Mouse (Mus musculus) limb, embryonic 11.5 days (tissue): ENCODE results near the gene Zfp652. TPM values are rescaled to one million over a fixed set of nuclear protein-coding genes. Genes with fewer than 3 reads are reported as not detected.

Experiments
- ATAC-seq: fragments of 200-750 bp; cut with Nextera tagmentation; 2 replicates; pipeline ENCODE4 v1.8.0; 2017; ENCODE audit warnings: low read depth; ENCODE audit not compliant: insufficient number of reproducible peaks, low FRiP score, low TSS enrichment
- DNase-seq: peaks from one replicate; pipeline ENCODE4 v3.0.0-alpha.2; 2015; ENCODE audit warnings: low spot score
- H3K27ac ChIP-seq: fragments of 300-500 bp; sonication (generic); replicated peaks from 2 replicates; pipeline ENCODE4 v1.5.1; 2014; ENCODE audit warnings: low read depth, mild to moderate bottlenecking, low read length
- H3K27me3 ChIP-seq: fragments of 300-500 bp; sonication (generic); 2 replicates; pipeline ENCODE4 v1.6.1; 2014; ENCODE audit warnings: mild to moderate bottlenecking, low read length, mixed read lengths; ENCODE audit not compliant: control insufficient read depth, insufficient read depth
- H3K36me3 ChIP-seq: fragments of 300-500 bp; sonication (generic); 2 replicates; pipeline ENCODE4 v1.6.1; 2014; ENCODE audit warnings: mild to moderate bottlenecking, low read length, moderate library complexity, mixed read lengths; ENCODE audit not compliant: control insufficient read depth, insufficient read depth
- H3K4me1 ChIP-seq: fragments of 300-500 bp; sonication (generic); 2 replicates; pipeline ENCODE4 v1.6.1; 2014; ENCODE audit warnings: low read length, mixed read lengths; ENCODE audit not compliant: control insufficient read depth, insufficient read depth
- H3K4me2 ChIP-seq: fragments of 300-500 bp; sonication (generic); 2 replicates; pipeline ENCODE4 v1.6.1; 2014; ENCODE audit warnings: low read depth, mild to moderate bottlenecking, moderate library complexity; ENCODE audit not compliant: severe bottlenecking
- H3K4me3 ChIP-seq: fragments of 300-500 bp; sonication (generic); 2 replicates; pipeline ENCODE4 v1.5.1; 2014; ENCODE audit warnings: low read depth, low read length
- H3K9ac ChIP-seq: fragments of 300-500 bp; sonication (generic); 2 replicates; pipeline ENCODE4 v1.6.1; 2014; ENCODE audit warnings: mild to moderate bottlenecking, low read length
- H3K9me3 ChIP-seq: fragments of 300-500 bp; sonication (generic); 2 replicates; pipeline ENCODE4 v1.6.1; 2016; ENCODE audit warnings: low read length; ENCODE audit not compliant: control insufficient read depth
- WGBS: fragments of 180-500 bp; shearing (Covaris S2); extraction: QIAGEN DNeasy Blood & Tissue Kit; methylation state at CpG from one replicate; pipeline ENCODE4 v1.1.7; 2014; 5-methylcytosine and 5-hydroxymethylcytosine counted together
- polyA plus RNA-seq: library from polyadenylated mRNA; unstranded; fragments of >200 nt; fragmentation: Nextera tagmentation; extraction: Ambion mirVana; gene quantifications from 2 replicates; pipeline ENCODE4 v1.2.1, GENCODE M21; 2014

Gene Zfp652
- polyA plus RNA-seq, 1 experiment from 2014 or later = 11.7 TPM

DNA sequence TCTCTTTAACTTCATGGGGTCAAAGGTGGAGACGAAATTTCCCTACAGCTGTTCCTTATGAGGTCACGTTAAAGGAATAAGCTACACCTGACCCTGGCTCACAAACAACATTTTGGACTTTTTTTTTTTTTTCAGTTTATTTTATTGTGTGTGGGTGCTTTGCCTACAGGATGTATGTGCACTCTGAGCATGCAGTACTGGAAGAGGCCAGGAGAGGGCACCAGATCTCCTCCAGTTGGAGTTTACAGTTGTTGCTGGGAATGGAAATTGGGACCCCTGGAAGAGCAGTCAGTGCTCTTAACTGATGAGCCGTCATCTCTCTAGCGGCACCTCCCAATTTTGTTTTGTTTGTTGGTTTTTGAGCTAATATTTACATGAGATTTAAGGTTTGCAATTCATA is 73.2 kb downstream of the Zfp652 start:
- DNase-seq = peak; percentile 39
- WGBS = 90% methylated on average over 4 of the region's 4 CpGs

DNA sequence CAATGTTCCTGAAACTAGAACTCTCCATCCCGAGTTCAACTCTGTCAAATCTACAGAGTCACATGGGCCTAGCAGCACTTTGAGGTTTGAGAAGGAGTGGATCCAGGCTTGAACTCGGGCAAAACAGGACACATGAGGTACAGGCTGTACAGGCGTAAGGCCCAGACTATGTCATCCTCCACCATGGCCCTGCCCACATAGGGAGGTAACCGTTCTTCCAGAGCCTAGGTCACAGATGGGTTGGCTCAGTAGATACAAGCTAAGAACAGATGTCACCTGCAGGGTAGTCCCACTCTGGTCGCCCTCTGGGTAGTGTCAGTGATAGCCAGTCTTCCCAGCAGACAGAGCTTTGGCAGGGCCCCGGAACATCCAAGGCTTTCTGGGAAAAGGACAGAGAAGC is 74.0 kb downstream of the Zfp652 start:
- no peak overlapping the region for H3K27ac ChIP-seq
- no peak overlapping the region for H3K4me3 ChIP-seq
- no peaks in the 10 kb centered on the region for H3K9me3 ChIP-seq
- WGBS = 88% methylated on average over 6 of the region's 6 CpGs
- H3K36me3 ChIP-seq = no peaks in the 10 kb centered on the region
- no peak for ATAC-seq
- no peaks in the 10 kb centered on the region for H3K4me1 ChIP-seq
- H3K9ac ChIP-seq = no peak overlapping the region
- H3K4me2 ChIP-seq = no peak overlapping the region
- DNase-seq = no peak
- no peaks in the 10 kb centered on the region for H3K27me3 ChIP-seq

More for the DNA sequence above, 73.2 kb downstream of the Zfp652 start:
- H3K27ac ChIP-seq = no peak overlapping the region
- H3K4me1 ChIP-seq = no peaks in the 10 kb centered on the region
- no peaks in the 10 kb centered on the region for H3K27me3 ChIP-seq
- no peaks in the 10 kb centered on the region for H3K36me3 ChIP-seq
- no peak overlapping the region for H3K4me3 ChIP-seq
- H3K9me3 ChIP-seq = no peaks in the 10 kb centered on the region
- H3K9ac ChIP-seq = no peak overlapping the region
- no peak for ATAC-seq
- no peak overlapping the region for H3K4me2 ChIP-seq

DNA sequence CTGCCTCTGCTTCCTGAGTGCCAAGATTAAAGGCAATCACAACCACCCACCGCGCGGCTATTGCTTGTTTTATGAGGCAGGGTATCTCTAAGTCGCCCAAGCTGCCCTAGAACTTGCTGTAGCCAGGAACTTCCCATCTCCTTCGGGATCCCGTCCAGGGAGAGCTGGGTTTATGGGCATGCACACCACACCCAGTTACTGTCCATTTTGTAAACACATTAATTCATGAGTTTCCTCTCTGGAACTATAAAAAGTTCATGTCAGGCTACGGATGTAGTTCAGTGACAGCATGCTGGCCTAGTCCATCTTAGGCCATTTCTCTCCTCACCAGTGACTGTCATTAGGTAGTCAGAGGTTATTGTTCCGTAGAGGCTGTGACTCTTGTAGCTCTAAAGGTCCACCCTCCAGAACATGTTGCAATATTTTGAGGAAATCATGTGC is 77.0 kb downstream of the Zfp652 start:
- no peak for ATAC-seq
- H3K27ac ChIP-seq = no peak overlapping the region
- 83% methylated on average over 8 of the region's 8 CpGs for WGBS
- no peaks in the 10 kb centered on the region for H3K4me1 ChIP-seq
- no peak overlapping the region for H3K4me3 ChIP-seq
- no peaks in the 10 kb centered on the region for H3K36me3 ChIP-seq
- H3K4me2 ChIP-seq = no peak overlapping the region
- H3K9ac ChIP-seq = no peak overlapping the region
- H3K9me3 ChIP-seq = no peaks in the 10 kb centered on the region
- DNase-seq = no peak
- no peaks in the 10 kb centered on the region for H3K27me3 ChIP-seq

DNA sequence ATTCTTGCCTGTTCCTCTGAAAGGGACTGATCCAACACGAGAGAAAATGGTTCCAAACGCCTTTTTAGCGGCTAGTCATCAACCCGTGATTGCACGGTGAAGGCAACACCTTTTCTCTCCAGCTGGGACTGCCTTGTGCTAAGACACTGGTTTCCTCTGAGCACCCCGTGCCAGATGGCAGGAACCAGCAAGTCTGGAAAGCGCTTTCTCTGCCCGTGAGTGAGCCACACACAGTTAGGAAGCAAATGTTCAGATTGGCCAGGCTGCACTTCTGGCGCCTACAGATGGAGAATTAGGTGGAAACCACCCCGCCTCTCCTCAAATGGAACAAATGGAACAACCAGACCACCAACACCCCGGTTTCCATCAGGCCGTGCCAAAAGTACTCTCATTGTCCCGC is 79.3 kb downstream of the Zfp652 start:
- no peaks in the 10 kb centered on the region for H3K36me3 ChIP-seq
- no peak overlapping the region for H3K4me2 ChIP-seq
- H3K9me3 ChIP-seq = no peaks in the 10 kb centered on the region
- no peak overlapping the region for H3K9ac ChIP-seq
- no peak overlapping the region for H3K27ac ChIP-seq
- WGBS = 79% methylated on average over 13 of the region's 13 CpGs
- peaks cover 9% of the 10 kb centered on the region; the same call in 1 of the 2 replicates for H3K27me3 ChIP-seq
- ATAC-seq (no peak), DNase-seq (no peak)
- H3K4me3 ChIP-seq = no peak overlapping the region
- H3K4me1 ChIP-seq = peaks cover 2% of the 10 kb centered on the region; the same call in 1 of the 2 replicates

DNA sequence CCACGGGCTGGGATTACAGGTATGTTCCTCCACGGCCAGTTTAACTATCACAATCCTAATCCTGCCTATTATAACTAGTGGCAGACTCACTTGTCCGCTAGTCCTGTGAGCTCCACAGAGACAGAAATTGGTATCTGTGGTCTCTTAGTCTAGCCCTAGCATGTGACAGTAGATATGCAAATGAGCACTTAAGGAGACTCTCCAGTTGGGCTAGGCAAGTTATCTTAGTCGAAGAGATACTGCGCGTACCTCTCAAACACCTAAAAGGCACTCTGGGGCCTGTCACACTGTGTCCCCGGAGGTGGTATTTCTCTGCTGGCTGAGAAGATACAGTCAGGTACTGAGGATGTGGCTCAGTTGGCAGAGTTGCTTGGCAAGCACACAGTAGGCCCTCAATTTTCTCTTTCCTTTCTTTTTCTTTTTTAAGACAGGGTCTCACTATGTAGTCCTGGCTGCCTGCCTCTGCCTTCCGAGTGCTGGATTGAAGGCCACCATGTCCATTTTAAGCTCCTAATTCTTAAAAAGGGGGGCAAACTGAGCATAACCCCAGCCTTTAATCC is 80.6 kb downstream of the Zfp652 start:
- Histone ChIP-seq H3K36me3 (no peaks in the 10 kb centered on the region), H3K27ac (no peak overlapping the region), H3K4me1 (peaks cover 4% of the 10 kb centered on the region; the same call in 1 of the 2 replicates), H3K27me3 (peaks cover 12% of the 10 kb centered on the region; the same call in 1 of the 2 replicates), H3K9me3 (no peaks in the 10 kb centered on the region), H3K4me3 (no peak overlapping the region), H3K4me2 (no peak overlapping the region), H3K9ac (no peak overlapping the region)
- WGBS = 92% methylated on average over 8 of the region's 8 CpGs
- ATAC-seq (no peak), DNase-seq (no peak)

DNA sequence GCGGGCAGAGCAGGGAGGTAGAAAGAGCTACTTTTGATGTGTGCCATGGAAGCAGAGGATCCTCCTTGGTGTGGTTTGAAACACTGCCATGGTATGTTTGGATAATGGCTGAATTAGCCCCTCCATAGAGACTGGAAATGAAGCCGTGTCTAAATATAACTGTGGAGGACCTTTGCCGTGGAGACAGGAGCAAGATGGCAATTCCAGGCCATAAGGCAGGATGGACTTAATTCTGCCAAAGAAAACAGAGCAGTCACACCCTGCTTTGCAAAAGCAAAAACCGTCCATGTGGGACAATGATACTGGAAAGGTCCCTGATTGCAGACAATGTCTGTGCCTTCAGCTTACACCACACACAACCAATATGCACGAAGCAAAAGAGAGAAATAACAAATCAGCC is 81.7 kb downstream of the Zfp652 start:
- DNase-seq = no peak
- WGBS = 85% methylated on average over 5 of the region's 5 CpGs
- H3K9me3 ChIP-seq = no peaks in the 10 kb centered on the region

DNA sequence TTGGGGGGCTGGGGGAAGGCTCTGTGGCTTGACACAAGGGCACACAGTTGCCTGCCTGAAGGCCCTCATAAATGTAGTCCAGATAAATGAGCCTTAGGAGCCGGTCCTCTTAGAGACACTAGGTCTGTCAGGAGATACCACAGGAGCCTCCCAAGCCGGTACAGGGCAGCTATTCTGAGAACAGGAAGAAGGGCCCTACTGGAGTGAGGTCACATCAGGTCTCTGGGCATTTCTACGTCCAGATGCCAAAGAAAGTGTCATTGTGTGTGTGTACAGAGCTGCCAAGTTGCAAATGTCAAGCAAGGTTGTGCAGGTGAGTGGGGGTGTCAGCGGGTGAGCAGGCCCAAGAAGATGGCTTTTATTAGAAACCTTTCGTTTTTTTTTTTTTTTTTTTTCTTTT is 83.1 kb downstream of the Zfp652 start:
- Histone ChIP-seq H3K4me2 (no peak overlapping the region), H3K4me3 (no peak overlapping the region), H3K4me1 (peaks cover 4% of the 10 kb centered on the region; the same call in 1 of the 2 replicates), H3K9ac (no peak overlapping the region), H3K9me3 (no peaks in the 10 kb centered on the region), H3K27me3 (peaks cover 12% of the 10 kb centered on the region; the same call in 1 of the 2 replicates), H3K36me3 (no peaks in the 10 kb centered on the region), H3K27ac (no peak overlapping the region)
- no peak for ATAC-seq
- 60% methylated on average over 5 of the region's 5 CpGs for WGBS
- DNase-seq = no peak

More for the DNA sequence above, 81.7 kb downstream of the Zfp652 start:
- no peak overlapping the region for H3K27ac ChIP-seq
- no peaks in the 10 kb centered on the region for H3K36me3 ChIP-seq
- no peak overlapping the region for H3K9ac ChIP-seq
- H3K4me3 ChIP-seq = no peak overlapping the region
- H3K4me1 ChIP-seq = peaks cover 4% of the 10 kb centered on the region; the same call in 1 of the 2 replicates
- no peak for ATAC-seq
- no peak overlapping the region for H3K4me2 ChIP-seq
- H3K27me3 ChIP-seq = peaks cover 12% of the 10 kb centered on the region; the same call in 1 of the 2 replicates

DNA sequence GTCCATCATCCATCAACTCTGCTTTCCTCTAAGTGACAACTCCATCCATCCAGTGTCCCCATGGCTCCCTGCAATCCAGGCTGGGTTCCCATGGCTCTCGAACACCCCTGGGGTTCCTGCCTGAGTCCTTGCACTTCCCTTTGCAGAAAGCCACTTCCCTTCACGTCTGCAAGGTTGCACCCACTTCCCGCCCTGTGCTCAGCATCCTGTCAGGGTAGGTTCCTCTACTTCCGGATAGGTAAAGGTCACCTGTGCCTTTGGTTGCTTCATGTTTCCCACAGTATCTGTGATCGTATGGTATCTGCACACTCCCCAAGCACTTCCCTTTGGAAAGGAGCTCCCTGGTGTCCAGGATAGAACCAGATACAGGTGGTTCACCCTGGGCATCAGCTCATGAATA is 92.5 kb downstream of the Zfp652 start:
- 71% methylated on average over 5 of the region's 5 CpGs for WGBS
- H3K27me3 ChIP-seq = no peaks in the 10 kb centered on the region
- peaks cover 4% of the 10 kb centered on the region; the same call in 1 of the 2 replicates for H3K9me3 ChIP-seq
- no peak for DNase-seq
- no peaks in the 10 kb centered on the region for H3K36me3 ChIP-seq
- no peak for ATAC-seq
- no peak overlapping the region for H3K4me2 ChIP-seq
- no peaks in the 10 kb centered on the region for H3K4me1 ChIP-seq
- H3K4me3 ChIP-seq = no peak overlapping the region
- H3K9ac ChIP-seq = no peak overlapping the region
- H3K27ac ChIP-seq = no peak overlapping the region

DNA sequence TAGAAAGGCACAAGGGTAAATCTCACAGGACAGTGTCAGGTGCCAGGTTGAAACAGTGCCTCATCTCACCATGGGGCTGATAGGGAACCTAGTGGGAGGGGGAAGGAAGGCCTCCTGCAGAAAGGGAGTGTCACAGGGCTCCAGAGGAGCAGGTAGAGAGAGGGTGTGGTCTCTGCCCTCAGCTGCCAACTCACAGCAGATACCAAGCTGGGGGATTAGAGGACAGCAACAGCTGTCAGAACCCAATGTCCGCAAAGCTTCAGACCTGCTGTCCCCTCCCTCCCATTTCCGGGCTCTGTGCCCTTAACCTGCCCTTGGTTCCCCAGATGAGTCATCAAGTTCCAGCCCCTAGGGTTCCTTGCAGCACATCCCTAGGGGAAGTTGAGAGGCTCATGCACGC is 93.1 kb downstream of the Zfp652 start:
- ATAC-seq (no peak), DNase-seq (no peak)
- H3K36me3 ChIP-seq = no peaks in the 10 kb centered on the region
- no peak overlapping the region for H3K4me2 ChIP-seq
- WGBS = 28% methylated on average over 3 of the region's 3 CpGs
- peaks cover 4% of the 10 kb centered on the region; the same call in 1 of the 2 replicates for H3K9me3 ChIP-seq
- H3K4me3 ChIP-seq = no peak overlapping the region
- no peak overlapping the region for H3K27ac ChIP-seq
- H3K27me3 ChIP-seq = no peaks in the 10 kb centered on the region
- H3K9ac ChIP-seq = no peak overlapping the region
- no peaks in the 10 kb centered on the region for H3K4me1 ChIP-seq
